Mouse (Mus musculus): ENCODE measurements around the gene Ets2.

GRCm38 (mm10) chr16:95709175-95709574 is 7.3 kb downstream of the Ets2 start:
- TF ChIP-seq CTCF (IDR thresholded peaks at IDR 0.05; ENCODE audit: extremely low read depth, insufficient read depth, low read length) (no peak), POLR2A (IDR thresholded peaks at IDR 0.05; ENCODE audit: extremely low read depth, insufficient read depth, low read length) (no peak)
